Mouse (Mus musculus) cerebellum, adult 2 months (tissue): ENCODE measurements around the gene Hnrnpd. TPM values are rescaled to one million over a fixed set of nuclear protein-coding genes. Genes with fewer than 3 reads are reported as not detected.

Source experiments
- DNase-seq, 2 experiments: peaks; one replicate each; pipeline ENCODE4 v3.0.0; 2021
- H3K27ac ChIP-seq: fragments of 200-500 bp; 2 replicates; pipeline ENCODE4 v1.5.1; 2012; ENCODE audit warnings: low read length, control low read depth, inconsistent platforms; ENCODE audit not compliant: insufficient read depth
- H3K27me3 ChIP-seq: fragments of 200-500 bp; 2 replicates; pipeline ENCODE4 v1.6.1; 2012; ENCODE audit warnings: inconsistent platforms, mild to moderate bottlenecking, low read length, moderate library complexity; ENCODE audit not compliant: control insufficient read depth, insufficient read depth
- H3K4me1 ChIP-seq: fragments of 200-500 bp; 2 replicates; pipeline ENCODE4 v1.6.1; 2011; ENCODE audit warnings: low read length; ENCODE audit not compliant: control insufficient read depth, insufficient read depth
- H3K4me3 ChIP-seq: fragments of 200-500 bp; replicated peaks from 2 replicates; pipeline ENCODE3; 2011; ENCODE audit warnings: mild to moderate bottlenecking, low read depth, low read length, control low read depth; ENCODE audit not compliant: insufficient read depth
- CTCF ChIP-seq: fragments of 200-500 bp; IDR thresholded peaks from 2 replicates; pipeline ENCODE4 v1.5.1; 2011; ENCODE audit warnings: low read depth, mild to moderate bottlenecking, control low read depth, low read length, moderate library complexity, borderline replicate concordance; ENCODE audit not compliant: insufficient read depth
- POLR2A ChIP-seq: fragments of 200-500 bp; IDR thresholded peaks from 2 replicates; pipeline ENCODE4 v1.6.1; 2011; ENCODE audit warnings: low read length, control low read depth, borderline replicate concordance; ENCODE audit not compliant: insufficient read depth
- WGBS: fragments of 180-500 bp; shearing (Covaris S2); methylation state at CpG from one replicate; pipeline ENCODE4 v1.1.7; 2018; 5-methylcytosine and 5-hydroxymethylcytosine counted together
- polyA plus RNA-seq: library from polyadenylated mRNA; depleted of rRNA; stranded (reverse); fragments of >200 nt; gene quantifications from 2 replicates; pipeline ENCODE4 v1.2.3, GENCODE M21; 2012

The Hnrnpd gene
- polyA plus RNA-seq, 1 experiment, result 127 TPM

DNA sequence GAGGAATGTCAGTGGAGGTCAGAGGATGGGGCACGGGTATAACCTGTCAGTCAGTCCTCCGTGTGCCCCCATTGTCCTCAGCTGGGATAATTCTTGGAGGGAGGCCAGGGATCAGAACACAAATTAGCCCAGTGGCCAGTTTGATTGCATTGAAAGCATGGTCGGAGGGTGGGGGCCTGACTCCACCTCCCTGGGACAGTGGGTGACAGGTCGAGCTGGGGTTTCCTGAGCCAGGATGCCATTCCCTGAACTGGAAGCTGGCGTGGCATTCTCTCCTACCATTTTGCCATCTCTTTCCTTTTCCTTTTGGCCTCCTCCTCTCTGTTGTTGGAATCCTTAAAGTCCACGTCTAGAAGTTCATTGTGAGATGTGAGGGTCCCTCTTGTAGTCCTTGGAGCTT lies 27.2 kb upstream of the Hnrnpd start:
- no peaks in the 10 kb centered on the region for H3K27me3 ChIP-seq
- DNase-seq, result no peak
- WGBS, result 65% methylated on average over 6 of the region's 6 CpGs
- no peaks in the 10 kb centered on the region for H3K4me1 ChIP-seq
- no peak overlapping the region for H3K4me3 ChIP-seq
- no peak overlapping the region for H3K27ac ChIP-seq
- TF ChIP-seq CTCF (no peak), POLR2A (no peak)

DNA sequence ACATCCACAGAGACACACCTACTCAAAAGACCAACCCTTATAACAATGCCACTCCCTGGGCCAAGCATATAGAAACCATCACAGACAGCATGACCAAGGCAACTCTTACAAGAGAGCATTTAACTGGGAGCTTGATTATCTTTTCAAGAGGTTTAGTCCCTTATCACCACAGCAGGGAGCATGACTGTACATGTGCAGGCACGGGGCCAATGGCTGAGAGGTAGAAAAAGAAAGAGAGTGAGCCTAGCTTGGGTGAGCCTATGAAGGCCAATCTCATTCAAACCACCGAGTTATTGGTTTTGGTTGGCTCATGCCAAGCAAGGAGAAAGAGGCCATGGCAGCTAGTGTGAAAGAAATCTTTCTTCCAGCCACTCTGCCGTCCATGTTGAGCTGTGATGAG lies 26.7 kb upstream of the Hnrnpd start:
- no peak for TF ChIP-seq POLR2A
- no peak for TF ChIP-seq CTCF
- WGBS, result 49% methylated on average over 3 of the region's 3 CpGs
- DNase-seq, result no peak

DNA sequence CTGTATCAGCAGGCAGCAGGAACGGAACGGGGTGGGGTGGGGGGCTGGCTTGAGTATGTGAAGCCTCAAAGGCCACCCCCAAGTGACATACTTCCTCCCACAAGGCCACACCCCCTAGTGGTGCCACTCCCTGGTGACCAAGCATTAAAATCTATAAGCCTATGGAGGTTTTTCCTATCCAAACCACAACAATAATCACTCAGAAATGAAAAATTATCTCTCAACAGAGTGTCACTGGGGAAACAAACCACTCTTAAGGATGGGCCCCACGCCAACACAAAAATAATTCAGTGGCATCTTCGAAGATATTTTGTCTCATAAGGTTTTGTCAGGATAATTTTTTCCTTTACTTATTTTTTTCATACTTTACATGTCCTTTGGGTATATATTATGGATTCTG lies 25.2 kb upstream of the Hnrnpd start:
- Histone ChIP-seq H3K4me3 (no peak overlapping the region), H3K27ac (no peak overlapping the region), H3K4me1 (no peaks in the 10 kb centered on the region), H3K27me3 (no peaks in the 10 kb centered on the region)
- WGBS, result 72% methylated on average over 4 of the region's 4 CpGs
- no peak for DNase-seq
- TF ChIP-seq CTCF, result no peak
- no peak for TF ChIP-seq POLR2A

More for the DNA sequence above, 26.7 kb upstream of the Hnrnpd start:
- no peak overlapping the region for H3K4me3 ChIP-seq
- H3K4me1 ChIP-seq, result no peaks in the 10 kb centered on the region
- H3K27me3 ChIP-seq, result no peaks in the 10 kb centered on the region
- H3K27ac ChIP-seq, result no peak overlapping the region

DNA sequence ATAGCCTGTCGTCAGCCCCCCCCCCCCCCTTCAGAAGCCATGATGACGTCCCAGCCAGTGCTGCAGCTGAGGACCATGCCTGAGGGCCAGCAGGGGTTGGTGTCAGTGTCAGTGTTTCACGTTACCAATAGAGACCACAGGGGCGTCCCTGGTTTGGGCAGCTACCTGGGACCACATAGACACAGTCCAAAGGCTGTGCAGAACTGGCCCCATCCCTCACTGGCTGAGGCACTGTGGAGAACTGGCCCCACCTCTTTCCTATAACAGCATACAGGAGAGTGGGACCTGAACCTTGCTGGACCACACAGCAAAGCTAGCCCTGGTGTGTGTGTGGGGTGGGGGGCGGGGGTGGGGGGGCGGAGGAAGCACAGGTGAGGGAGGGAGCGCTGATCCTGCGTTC lies 21.8 kb upstream of the Hnrnpd start:
- DNase-seq, result no peak
- H3K27me3 ChIP-seq, result no peaks in the 10 kb centered on the region
- WGBS, result 36% methylated on average over 8 of the region's 8 CpGs
- H3K27ac ChIP-seq, result no peak overlapping the region
- H3K4me1 ChIP-seq, result no peaks in the 10 kb centered on the region
- H3K4me3 ChIP-seq, result no peak overlapping the region
- no peak for TF ChIP-seq POLR2A
- TF ChIP-seq CTCF, result no peak

DNA sequence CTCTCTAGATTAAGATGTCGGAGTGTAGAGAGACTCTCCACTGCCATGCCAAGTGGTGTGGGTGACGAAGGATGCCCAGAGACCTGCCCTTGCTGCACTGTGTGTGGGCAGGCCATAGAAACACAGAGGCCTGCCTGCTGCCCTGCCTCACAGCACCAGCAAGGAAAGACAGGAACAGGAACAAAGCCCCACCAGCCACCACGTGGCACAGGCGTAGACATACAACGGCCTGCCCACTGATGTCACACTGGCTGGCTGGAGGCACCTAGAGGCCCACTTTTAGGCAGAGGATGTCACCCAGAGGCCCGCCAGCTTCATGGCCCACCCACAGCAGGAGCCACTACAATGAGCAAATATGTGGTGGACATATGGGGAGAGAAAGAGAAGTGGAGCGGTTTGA lies 21.3 kb upstream of the Hnrnpd start:
- Histone ChIP-seq H3K27me3 (no peaks in the 10 kb centered on the region), H3K4me1 (no peaks in the 10 kb centered on the region), H3K27ac (no peak overlapping the region), H3K4me3 (no peak overlapping the region)
- DNase-seq, result no peak
- 69% methylated on average over 7 of the region's 7 CpGs for WGBS
- TF ChIP-seq POLR2A (no peak), CTCF (no peak)

DNA sequence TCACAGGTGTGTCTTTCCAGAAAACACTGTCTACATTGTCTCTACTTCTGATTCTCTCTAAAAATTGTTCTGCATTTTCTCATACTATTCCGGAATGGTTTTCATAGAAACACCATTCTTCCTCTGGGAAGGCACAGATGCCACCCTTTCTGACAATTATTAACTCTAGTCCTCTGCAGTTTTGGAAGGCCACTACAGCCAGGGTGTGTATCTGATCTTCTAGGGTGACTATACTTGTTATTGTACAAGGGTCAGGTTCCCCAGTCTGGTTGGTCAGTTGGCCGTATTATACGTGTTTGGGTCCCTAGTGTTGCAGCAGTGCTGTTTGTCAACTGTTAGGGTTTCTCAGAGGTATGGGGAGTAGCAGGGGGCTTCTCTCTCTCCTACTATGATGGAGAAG lies 15.9 kb upstream of the Hnrnpd start:
- TF ChIP-seq POLR2A (no peak), CTCF (no peak)
- DNase-seq, result no peak
- WGBS, result 96% methylated on average over 3 of the region's 3 CpGs
- Histone ChIP-seq H3K27ac (no peak overlapping the region), H3K4me3 (no peak overlapping the region), H3K27me3 (no peaks in the 10 kb centered on the region), H3K4me1 (no peaks in the 10 kb centered on the region)

DNA sequence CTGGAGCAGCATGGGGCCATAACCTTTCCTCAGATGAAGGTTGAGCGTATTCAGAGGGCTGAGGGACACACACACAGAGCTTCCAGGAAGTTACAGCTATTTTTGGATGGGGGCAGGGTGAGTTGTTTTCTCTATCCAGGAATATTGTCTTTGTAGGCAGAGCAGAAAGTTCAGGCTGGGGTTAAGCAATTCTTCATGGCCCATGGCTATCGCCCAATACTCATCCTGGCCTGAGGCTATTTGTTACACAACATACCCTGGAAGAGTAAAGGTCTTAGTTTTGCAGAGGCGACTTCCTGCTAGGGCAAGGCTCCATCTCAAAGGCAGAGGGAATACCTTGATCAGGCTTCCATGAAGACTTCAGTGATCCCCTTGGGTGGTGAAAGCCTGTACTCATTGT lies 15.4 kb upstream of the Hnrnpd start:
- 84% methylated on average over 3 of the region's 3 CpGs for WGBS
- TF ChIP-seq POLR2A (no peak), CTCF (no peak)

DNA sequence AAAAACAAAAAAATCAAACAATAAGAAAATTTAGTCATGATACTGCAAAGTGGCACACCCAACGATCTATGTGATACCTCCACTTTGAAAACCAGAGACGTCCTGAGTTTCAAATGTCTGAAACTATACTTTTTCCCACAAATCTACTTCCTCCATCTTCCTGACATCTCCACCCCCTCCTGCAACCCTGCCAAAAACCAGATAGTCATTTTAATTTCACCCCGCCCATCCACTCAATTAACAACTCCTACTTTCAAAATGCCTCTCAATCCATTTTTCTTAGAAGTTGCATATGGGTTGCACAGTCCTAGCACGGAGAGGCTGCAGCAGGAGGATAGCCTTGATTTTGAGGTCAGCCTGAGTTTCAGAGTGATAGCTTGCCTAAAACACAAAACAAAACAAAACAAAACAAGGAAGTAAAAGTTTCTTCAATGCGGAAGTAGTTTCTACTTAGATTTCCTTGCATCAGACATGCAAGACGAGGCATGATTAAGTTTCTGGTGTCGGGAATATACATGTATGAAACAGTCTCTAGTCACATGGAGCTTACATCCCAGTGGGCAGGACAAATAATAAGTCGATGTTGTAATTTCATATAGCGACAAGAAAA lies 4.8 kb upstream of the Hnrnpd start:
- H3K27ac ChIP-seq, result no peak overlapping the region
- TF ChIP-seq POLR2A (no peak), CTCF (no peak)

More for the DNA sequence above, 15.4 kb upstream of the Hnrnpd start:
- no peaks in the 10 kb centered on the region for H3K27me3 ChIP-seq
- DNase-seq, result no peak
- H3K4me1 ChIP-seq, result no peaks in the 10 kb centered on the region
- H3K4me3 ChIP-seq, result no peak overlapping the region
- no peak overlapping the region for H3K27ac ChIP-seq

More for the DNA sequence above, 4.8 kb upstream of the Hnrnpd start:
- DNase-seq, result no peak
- WGBS, result 88% methylated on average over 9 of the region's 9 CpGs
- Histone ChIP-seq H3K4me3 (no peak overlapping the region), H3K27me3 (no peaks in the 10 kb centered on the region), H3K4me1 (no peaks in the 10 kb centered on the region)
